Mouse (Mus musculus): ENCODE measurements around the gene Edrf1. TPM values are rescaled to one million over a fixed set of nuclear protein-coding genes. Genes with fewer than 3 reads are reported as not detected.

Gene Edrf1
- polyA plus RNA-seq, 1 experiment, result 10.9 TPM

- TF ChIP-seq POLR2A (IDR thresholded peaks at IDR 0.05; ENCODE audit: low read depth, low read length), result no peak
- no peak for TF ChIP-seq CTCF (IDR thresholded peaks at IDR 0.05; ENCODE audit: extremely low read depth, insufficient read depth, insufficient read length, insufficient replicate concordance)
- peaks cover 10% of the 10 kb centered on the region for H3K36me3 ChIP-seq (ENCODE audit: control insufficient read depth, insufficient read depth, low read length)
- peak overlapping the region; percentile 55; the same call in 1 of the 2 replicates for H3K27ac ChIP-seq (ENCODE audit: insufficient read depth, low read length)
- WGBS, result 82% methylated on average over 12 of the region's 12 CpGs
- no peaks in the 10 kb centered on the region for H3K4me1 ChIP-seq (ENCODE audit: control insufficient read depth, insufficient read depth, insufficient read length)
- H3K27me3 ChIP-seq (ENCODE audit: control insufficient read depth, insufficient read depth, low read length), result no peaks in the 10 kb centered on the region
- no peak for DNase-seq (ENCODE audit: low read depth in 1 of 2, low spot score in 2 of 2)
- H3K4me3 ChIP-seq (ENCODE audit: extremely low read depth, insufficient read depth, insufficient read length), result no peak overlapping the region
Measured at GRCm38 (mm10) chr7:133698021-133698709, 60.8 kb downstream of the Edrf1 start.

GRCm38 (mm10) chr7:133699885-133700284 lies 62.5 kb downstream of the Edrf1 start:
- peaks cover 8% of the 10 kb centered on the region for H3K36me3 ChIP-seq (ENCODE audit: control insufficient read depth, insufficient read depth, low read length)
- H3K4me1 ChIP-seq (ENCODE audit: control insufficient read depth, insufficient read depth, insufficient read length), result no peaks in the 10 kb centered on the region
- DNase-seq (ENCODE audit: low read depth in 1 of 2, low spot score in 2 of 2), result no peak
- WGBS, result 46% methylated on average over 4 of the region's 4 CpGs
- TF ChIP-seq CTCF (IDR thresholded peaks at IDR 0.05; ENCODE audit: extremely low read depth, insufficient read depth, insufficient read length, insufficient replicate concordance) (no peak), POLR2A (IDR thresholded peaks at IDR 0.05; ENCODE audit: low read depth, low read length) (no peak)
- H3K27ac ChIP-seq (ENCODE audit: insufficient read depth, low read length), result no peak overlapping the region
- no peaks in the 10 kb centered on the region for H3K27me3 ChIP-seq (ENCODE audit: control insufficient read depth, insufficient read depth, low read length)
- no peak overlapping the region; the same call in 1 of the 2 replicates for H3K4me3 ChIP-seq (ENCODE audit: extremely low read depth, insufficient read depth, insufficient read length)

GRCm38 (mm10) chr7:133701366-133701765 lies 64.0 kb downstream of the Edrf1 start:
- Histone ChIP-seq H3K4me1 (ENCODE audit: control insufficient read depth, insufficient read depth, insufficient read length) (no peaks in the 10 kb centered on the region), H3K27ac (ENCODE audit: insufficient read depth, low read length) (no peak overlapping the region), H3K36me3 (ENCODE audit: control insufficient read depth, insufficient read depth, low read length) (peaks cover 5% of the 10 kb centered on the region), H3K27me3 (ENCODE audit: control insufficient read depth, insufficient read depth, low read length) (no peaks in the 10 kb centered on the region), H3K4me3 (ENCODE audit: extremely low read depth, insufficient read depth, insufficient read length) (peak overlapping the region; percentile 15; the same call in 1 of the 2 replicates)
- TF ChIP-seq POLR2A (IDR thresholded peaks at IDR 0.05; ENCODE audit: low read depth, low read length) (no peak), CTCF (IDR thresholded peaks at IDR 0.05; ENCODE audit: extremely low read depth, insufficient read depth, insufficient read length, insufficient replicate concordance) (no peak)
- DNase-seq (ENCODE audit: low read depth in 1 of 2, low spot score in 2 of 2), result no peak
- WGBS, result 92% methylated on average over 7 of the region's 7 CpGs

GRCm38 (mm10) chr7:133702333-133702732 lies 65.0 kb downstream of the Edrf1 start:
- no peak for TF ChIP-seq CTCF (IDR thresholded peaks at IDR 0.05; ENCODE audit: extremely low read depth, insufficient read depth, insufficient read length, insufficient replicate concordance)
- TF ChIP-seq POLR2A (IDR thresholded peaks at IDR 0.05; ENCODE audit: low read depth, low read length), result no peak
- peak overlapping the region; percentile 71 for H3K27ac ChIP-seq (ENCODE audit: insufficient read depth, low read length)
- WGBS, result 90% methylated on average over 10 of the region's 10 CpGs
- H3K36me3 ChIP-seq (ENCODE audit: control insufficient read depth, insufficient read depth, low read length), result peaks cover 5% of the 10 kb centered on the region
- DNase-seq (ENCODE audit: low read depth in 1 of 2, low spot score in 2 of 2), result no peak
- no peak overlapping the region for H3K4me3 ChIP-seq (ENCODE audit: extremely low read depth, insufficient read depth, insufficient read length)
- no peaks in the 10 kb centered on the region for H3K4me1 ChIP-seq (ENCODE audit: control insufficient read depth, insufficient read depth, insufficient read length)
- no peaks in the 10 kb centered on the region for H3K27me3 ChIP-seq (ENCODE audit: control insufficient read depth, insufficient read depth, low read length)

- Histone ChIP-seq H3K4me3 (ENCODE audit: extremely low read depth, insufficient read depth, insufficient read length) (no peak overlapping the region), H3K27ac (ENCODE audit: insufficient read depth, low read length) (no peak overlapping the region), H3K4me1 (ENCODE audit: control insufficient read depth, insufficient read depth, insufficient read length) (no peaks in the 10 kb centered on the region), H3K36me3 (ENCODE audit: control insufficient read depth, insufficient read depth, low read length) (peaks cover 4% of the 10 kb centered on the region), H3K27me3 (ENCODE audit: control insufficient read depth, insufficient read depth, low read length) (no peaks in the 10 kb centered on the region)
- DNase-seq (ENCODE audit: low read depth in 1 of 2, low spot score in 2 of 2), result no peak
- WGBS, result 97% methylated on average over 7 of the region's 7 CpGs
- TF ChIP-seq POLR2A (IDR thresholded peaks at IDR 0.05; ENCODE audit: low read depth, low read length) (no peak), CTCF (IDR thresholded peaks at IDR 0.05; ENCODE audit: extremely low read depth, insufficient read depth, insufficient read length, insufficient replicate concordance) (no peak)
Measured at GRCm38 (mm10) chr7:133703906-133704305, 66.6 kb downstream of the Edrf1 start.

- Histone ChIP-seq H3K36me3 (ENCODE audit: control insufficient read depth, insufficient read depth, low read length) (no peaks in the 10 kb centered on the region), H3K4me3 (ENCODE audit: extremely low read depth, insufficient read depth, insufficient read length) (no peak overlapping the region), H3K27ac (ENCODE audit: insufficient read depth, low read length) (no peak overlapping the region), H3K27me3 (ENCODE audit: control insufficient read depth, insufficient read depth, low read length) (no peaks in the 10 kb centered on the region), H3K4me1 (ENCODE audit: control insufficient read depth, insufficient read depth, insufficient read length) (peaks cover 4% of the 10 kb centered on the region; the same call in 1 of the 2 replicates)
- no peak for TF ChIP-seq POLR2A (IDR thresholded peaks at IDR 0.05; ENCODE audit: low read depth, low read length)
- no peak for TF ChIP-seq CTCF (IDR thresholded peaks at IDR 0.05; ENCODE audit: extremely low read depth, insufficient read depth, insufficient read length, insufficient replicate concordance)
- 83% methylated on average over 2 of the region's 2 CpGs for WGBS
- no peak for DNase-seq (ENCODE audit: low read depth in 1 of 2, low spot score in 2 of 2)
Measured at GRCm38 (mm10) chr7:133707301-133707700, 70.0 kb downstream of the Edrf1 start.

GRCm38 (mm10) chr7:133715387-133715786 lies 78.0 kb downstream of the Edrf1 start:
- peaks cover 34% of the 10 kb centered on the region for H3K36me3 ChIP-seq (ENCODE audit: control insufficient read depth, insufficient read depth, low read length)
- no peak overlapping the region for H3K4me3 ChIP-seq (ENCODE audit: extremely low read depth, insufficient read depth, insufficient read length)
- H3K27me3 ChIP-seq (ENCODE audit: control insufficient read depth, insufficient read depth, low read length), result no peaks in the 10 kb centered on the region
- 49% methylated on average over 4 of the region's 4 CpGs for WGBS
- TF ChIP-seq POLR2A (IDR thresholded peaks at IDR 0.05; ENCODE audit: low read depth, low read length) (no peak), CTCF (IDR thresholded peaks at IDR 0.05; ENCODE audit: extremely low read depth, insufficient read depth, insufficient read length, insufficient replicate concordance) (no peak)
- peaks cover 6% of the 10 kb centered on the region; the same call in 1 of the 2 replicates for H3K4me1 ChIP-seq (ENCODE audit: control insufficient read depth, insufficient read depth, insufficient read length)
- peak overlapping the region; percentile 27 for H3K27ac ChIP-seq (ENCODE audit: insufficient read depth, low read length)
- DNase-seq (ENCODE audit: low read depth in 1 of 2, low spot score in 2 of 2), result peak in 1 of 2 experiments; percentile 6

All from spleen, adult 2 months (tissue).